Mouse (Mus musculus) embryo, embryonic 10.5 days (tissue): ENCODE measurements at regions not wholly inside any gene's neighbourhood (a gene's known extent, or its start where the extent isn't known, plus 50 kb on each side); places are given as distances from the start of the nearest gene placed in this dataset.
A peak's percentile ranks its signal among the peaks of the same experiment; 100 is the strongest.

Source experiments
- DNase-seq: peaks from one replicate; pipeline ENCODE4 v3.0.0-alpha.2; 2015; ENCODE audit warnings: low spot score

- peak; percentile 80 for DNase-seq
Measured at GRCm38 (mm10) chr6:8831204-8831603, 52.9 kb upstream of the Ica1 start.

GRCm38 (mm10) chr6:8832924-8833323, 54.6 kb upstream of the Ica1 start:
- DNase-seq: no peak

- DNase-seq: no peak
Measured at GRCm38 (mm10) chr6:8853657-8854056, 75.4 kb upstream of the Ica1 start.

- no peak for DNase-seq
Measured at GRCm38 (mm10) chr6:8860581-8860980, 82.3 kb upstream of the Ica1 start.

GRCm38 (mm10) chr6:8863843-8864620, 84.2 kb upstream of the Nxph1 start:
- no peak for DNase-seq

GRCm38 (mm10) chr6:8877373-8878070, 70.7 kb upstream of the Nxph1 start:
- peak; percentile 13 for DNase-seq

GRCm38 (mm10) chr6:8893665-8894064, 54.6 kb upstream of the Nxph1 start:
- peak; percentile 38 for DNase-seq

- no peak for DNase-seq
Measured at GRCm38 (mm10) chr6:8896097-8896496, 52.1 kb upstream of the Nxph1 start.

- DNase-seq: no peak
Measured at GRCm38 (mm10) chr6:8896822-8897221, 51.4 kb upstream of the Nxph1 start.

- peak; percentile 44 for DNase-seq
Measured at GRCm38 (mm10) chr6:8897334-8897733, 50.9 kb upstream of the Nxph1 start.

GRCm38 (mm10) chr6:8898268-8898667, 50.0 kb upstream of the Nxph1 start:
- peak; percentile 40 for DNase-seq
